17 mouse cellular contexts compared by ENCODE assay signal in the genomic region with DNA sequence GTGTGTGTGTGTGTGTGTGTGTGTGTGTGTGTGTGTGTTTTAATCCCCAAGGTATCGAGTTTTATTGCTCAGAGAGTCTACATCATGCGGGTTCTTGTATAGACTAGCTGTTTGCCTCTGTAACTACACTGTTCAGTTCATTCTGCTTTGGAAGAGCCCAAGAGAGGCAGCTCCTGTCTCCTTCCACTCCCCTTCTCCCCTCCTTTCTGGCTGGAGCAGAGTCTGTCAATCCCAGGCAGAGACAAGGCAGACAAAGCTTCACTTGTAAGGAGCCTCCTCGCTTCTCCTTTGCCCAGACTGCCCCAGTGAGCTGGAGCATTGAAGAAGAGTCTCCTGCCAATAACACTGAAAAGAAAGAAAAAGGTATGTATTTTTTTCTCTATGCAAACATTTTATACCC. TPM values are rescaled to one million over a fixed set of nuclear protein-coding genes. Genes with fewer than 3 reads are reported as not detected.
DNase-seq lines count a peak whose midpoint lies in the region; ATAC-seq and TF ChIP-seq lines count a peak whose summit lies in the region.
"Had no signal": no experiment of that assay in that cellular context is flagged by ENCODE, and none has a peak within 500 bp of the region (broad histone marks: within the 10 kb centered on the region; RNA-seq: fewer than 3 reads in every experiment).

A gene (plus strand): TSS at position 159 of the 400 bp plus-strand sequence.

- 76% methylated on average over 3 of the region's 3 CpGs for WGBS in heart, embryonic 13.5 days
- 75% methylated on average over 3 of the region's 3 CpGs for WGBS in olfactory bulb, adult 2 months

- no peaks in the 10 kb centered on the region for H3K27me3 ChIP-seq in heart, embryonic 13.5 days (replicated peaks)
- H3K27me3 ChIP-seq: embryonic facial prominence, embryonic 12.5 days; liver, embryonic 15.5 days; megakaryocyte, embryonic 14.5 days had no signal

- H3K4me2 ChIP-seq in heart, embryonic 13.5 days: peak within 1 kb of the TSS; percentile 41
- H3K4me2 ChIP-seq: embryonic facial prominence, embryonic 12.5 days; liver, embryonic 15.5 days had no signal

- TF ChIP-seq CTCF in olfactory bulb, adult 2 months (IDR thresholded peaks at IDR 0.05; ENCODE audit: insufficient read depth, low read depth, low read length): no peak

- H3K9me3 ChIP-seq in heart, embryonic 13.5 days: no peaks in the 10 kb centered on the region
- H3K9me3 ChIP-seq: embryonic facial prominence, embryonic 12.5 days; liver, embryonic 15.5 days; megakaryocyte, embryonic 14.5 days had no signal

- no peak for DNase-seq in heart, postnatal 36 days
- DNase-seq in right cerebral cortex, postnatal 10 days (ENCODE audit: low spot score in 2 of 2): peak; percentile 53 to 55
- no peak for DNase-seq in right cerebral cortex, postnatal 14 days
- DNase-seq in left cerebral cortex, postnatal 36 days (ENCODE audit: low spot score in 2 of 2): no peak
- DNase-seq in kidney, postnatal 25 days: no peak
- DNase-seq: adrenal gland, adult 2 months; heart, postnatal 4 days had no signal

- no peak within 1 kb of the TSS for H3K9ac ChIP-seq in heart, embryonic 13.5 days
- H3K9ac ChIP-seq: embryonic facial prominence, embryonic 12.5 days; liver, embryonic 15.5 days had no signal

- H3K4me3 ChIP-seq in heart, embryonic 13.5 days: no peak within 1 kb of the TSS
- H3K4me3 ChIP-seq in olfactory bulb, adult 2 months (ENCODE audit: insufficient read depth, low read depth, low read length): no peak within 1 kb of the TSS
- H3K4me3 ChIP-seq: embryonic facial prominence, embryonic 12.5 days; liver, embryonic 15.5 days; megakaryocyte, embryonic 14.5 days had no signal

- ATAC-seq in heart, embryonic 13.5 days (ENCODE audit: extremely low read depth, insufficient number of reproducible peaks, low FRiP score, low TSS enrichment): no peak
- no peak for ATAC-seq in megakaryocyte progenitor cell, adult 5-6 weeks (replicated peaks; ENCODE audit: poor library complexity)
- ATAC-seq: CD4-positive, CD25-positive, alpha-beta regulatory T cell, adult 4 months had no signal

- H3K36me3 ChIP-seq in heart, embryonic 13.5 days: no peaks in the 10 kb centered on the region
- H3K36me3 ChIP-seq: embryonic facial prominence, embryonic 12.5 days; liver, embryonic 15.5 days had no signal

- peaks cover 11% of the 10 kb centered on the region for H3K4me1 ChIP-seq in heart, embryonic 13.5 days
- no peaks in the 10 kb centered on the region for H3K4me1 ChIP-seq in olfactory bulb, adult 2 months (ENCODE audit: control insufficient read depth, insufficient read depth, low read length)
- H3K4me1 ChIP-seq: embryonic facial prominence, embryonic 12.5 days; liver, embryonic 15.5 days had no signal

- intact Hi-C loops in heart, postnatal 36 days (cut with DNase I): no loop called here
- intact Hi-C loops in left cerebral cortex, postnatal 36 days (cut with DNase I): no loop called here

- H3K27ac ChIP-seq in heart, embryonic 13.5 days (replicated peaks): peak within 1 kb of the TSS; percentile 25; the same call in 1 of the 2 replicates
- H3K27ac ChIP-seq in olfactory bulb, adult 2 months (ENCODE audit: insufficient read depth, low read depth, low read length): peak within 1 kb of the TSS; percentile 70; the same call in 1 of the 2 replicates
- H3K27ac ChIP-seq: embryonic facial prominence, embryonic 12.5 days; liver, embryonic 15.5 days had no signal

- TF ChIP-seq POLR2A in olfactory bulb, adult 2 months (IDR thresholded peaks at IDR 0.05; ENCODE audit: insufficient read depth, low read depth, low read length): no peak

RNA-seq across cellular contexts. Expression of the gene that starts here (rescaled TPM):
- polyA plus RNA-seq in heart, embryonic 13.5 days (2015; fragmentation: Nextera tagmentation; extraction: Ambion mirVana): 1.3 and 1.4 TPM in 2 replicates
- total RNA-seq in heart, postnatal 36 days (2021): not detected
- 10 to 100 TPM; 44.0 to 48.8 TPM for total RNA-seq in left cerebral cortex, postnatal 36 days (2021)
- not detected in 2 replicates for polyA plus RNA-seq in olfactory bulb, adult 2 months (2012; ENCODE audit: insufficient read depth, insufficient read length, low replicate concordance, missing spikeins)
- total RNA-seq in megakaryocyte progenitor cell, adult 5-6 weeks (2015): 0.88 and 1.6 TPM in 2 replicates
- not detected in 2 replicates for total RNA-seq in megakaryocyte progenitor cell, adult 5-6 weeks (2017)
- total RNA-seq: heart, postnatal 4 days had no signal
- polyA plus RNA-seq: adrenal gland, adult 2 months; CD4-positive, CD25-positive, alpha-beta regulatory T cell, adult 4 months; kidney, embryonic 14.5 days; small intestine, adult 2 months; testis, adult 2 months had no signal

Comparison
In these comparisons a context has a peak if more than half of its experiments do, and no peak if none do; other contexts are left out.
1. RNA of the gene that starts here (total RNA-seq): 44.0 to 48.8 TPM in left cerebral cortex, postnatal 36 days; 0.88 to 1.6 TPM in megakaryocyte progenitor cell, adult 5-6 weeks and not detected in heart, postnatal 36 days; every median in the first group is over 10 times any median in the second.
2. DNase-seq: peak in right cerebral cortex, postnatal 10 days (2 of 2); none in heart, postnatal 36 days (0 of 2), right cerebral cortex, postnatal 14 days (single experiment), left cerebral cortex, postnatal 36 days (0 of 2) and kidney, postnatal 25 days (0 of 2).